Mouse (Mus musculus): ENCODE measurements at regions not wholly inside any gene's neighbourhood (a gene's known extent, or its start where the extent isn't known, plus 50 kb on each side); places are given as distances from the start of the nearest gene placed in this dataset.
"Not testable (repeated sequence)": the region's sequence is repeated elsewhere in the genome, so short reads cannot be mapped to it uniquely, and the experiment has no call there.

DNA sequence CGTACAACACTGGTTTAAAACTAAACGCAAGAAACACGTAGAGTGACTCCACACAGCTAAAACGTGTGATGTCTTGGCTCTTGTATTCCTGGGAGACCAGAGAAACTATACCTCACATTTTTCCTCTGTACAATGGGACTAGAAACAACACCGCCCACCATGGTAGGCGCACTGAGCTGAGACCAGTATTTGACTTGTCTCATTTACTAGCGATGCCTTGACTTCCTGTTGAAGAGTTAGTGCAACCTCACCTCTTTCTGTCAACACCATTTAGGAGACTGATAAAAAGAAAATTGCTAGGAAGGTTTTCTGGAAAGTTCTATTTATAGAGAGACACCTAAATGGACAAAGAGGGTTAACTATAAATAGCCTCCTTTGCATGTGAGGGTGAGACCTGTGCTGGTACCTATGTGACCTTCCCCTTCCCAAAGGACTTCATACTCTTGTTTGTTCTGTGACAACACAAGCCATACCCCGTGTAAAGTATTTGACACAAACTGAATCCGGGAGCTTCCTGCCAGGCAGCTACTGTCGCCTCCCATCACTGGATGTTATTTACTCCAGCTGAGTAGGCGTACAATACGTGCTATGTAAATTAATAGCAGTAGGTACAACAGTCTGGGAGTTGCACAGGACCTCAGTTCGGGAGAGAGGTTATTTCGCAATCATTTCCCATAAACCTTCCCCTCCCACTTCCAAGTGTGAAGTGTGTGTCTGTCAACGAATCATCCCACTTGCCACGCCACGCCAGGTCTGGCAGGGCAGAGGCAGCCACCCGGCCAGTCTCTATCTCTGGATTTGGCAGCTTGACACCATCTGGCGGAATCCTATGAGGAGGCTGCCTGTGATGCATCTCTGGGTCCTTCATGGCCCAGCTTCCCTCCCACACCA is 174.7 kb upstream of the Serp2 start:
- DNase-seq = peak; percentile 64 to 71

DNA sequence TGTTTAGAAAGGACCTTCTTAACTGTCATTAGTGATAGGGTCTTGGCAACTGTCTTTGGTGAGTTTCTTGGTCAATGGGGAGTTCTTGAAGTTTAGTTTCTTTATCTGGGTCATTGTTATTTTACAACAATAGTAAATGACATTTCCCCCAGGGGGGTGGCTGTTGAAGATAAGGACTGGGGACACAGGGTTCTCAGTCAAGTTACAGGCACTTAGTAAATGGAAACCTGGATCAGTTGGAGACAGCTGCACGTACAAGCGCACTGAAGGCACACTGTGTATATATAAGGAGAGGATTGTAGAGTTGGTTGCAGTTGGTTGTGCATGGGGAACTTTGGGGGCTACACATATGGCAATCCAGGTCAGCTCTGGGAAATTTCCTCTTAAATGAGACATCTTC is 169.2 kb upstream of the Serp2 start:
- DNase-seq = no peak
- intact Hi-C loops (cut with DNase I) = no loop called here

More for the DNA sequence above, 174.7 kb upstream of the Serp2 start:
- intact Hi-C loops (cut with DNase I) = no loop called here

DNA sequence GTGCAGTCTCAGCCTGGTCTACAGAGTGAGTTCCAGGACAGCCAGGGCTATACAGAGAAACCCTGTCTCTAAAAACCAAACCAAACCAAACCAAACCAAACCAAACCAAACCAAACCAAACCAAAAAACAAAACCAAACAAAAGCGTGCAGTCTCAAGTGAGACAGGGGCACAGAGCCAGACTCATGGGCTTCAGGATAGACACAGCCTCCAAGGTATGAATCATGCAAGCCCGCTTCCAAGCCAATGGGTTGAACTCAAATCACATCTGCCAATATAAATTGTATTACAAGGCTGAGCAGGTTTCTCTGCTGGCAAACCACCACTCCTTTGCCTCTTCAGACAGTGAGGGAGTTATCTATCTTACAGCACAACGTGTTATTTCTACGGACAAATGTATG is 168.5 kb upstream of the Serp2 start:
- DNase-seq = peak in 1 of 2 experiments; percentile 47
- intact Hi-C loops (cut with DNase I) = not testable (repeated sequence)

DNA sequence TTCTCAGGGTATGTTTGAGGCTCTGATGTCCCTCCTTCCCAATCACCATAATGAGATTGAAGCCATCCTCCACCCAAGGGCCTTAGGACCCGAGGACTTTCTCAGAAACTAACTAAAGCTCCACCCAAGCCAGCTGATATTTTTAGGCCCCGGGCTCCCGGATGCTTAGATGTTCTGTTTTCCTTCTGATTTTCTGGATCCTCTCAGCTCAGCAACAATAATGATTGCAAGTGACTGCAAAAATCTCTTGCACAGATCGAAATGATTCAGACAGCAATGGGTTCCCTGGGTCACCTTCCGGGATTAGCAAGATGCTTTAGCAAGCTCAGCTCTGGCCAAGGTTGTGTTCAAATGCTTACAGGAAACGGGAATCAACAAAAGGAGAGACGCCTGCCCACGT is 168.1 kb upstream of the Serp2 start:
- DNase-seq = no peak
- intact Hi-C loops (cut with DNase I) = loop anchor here (5.0 kb wide), 1 partner anchor 218 kb away; no protein-coding TSS in a partner anchor

DNA sequence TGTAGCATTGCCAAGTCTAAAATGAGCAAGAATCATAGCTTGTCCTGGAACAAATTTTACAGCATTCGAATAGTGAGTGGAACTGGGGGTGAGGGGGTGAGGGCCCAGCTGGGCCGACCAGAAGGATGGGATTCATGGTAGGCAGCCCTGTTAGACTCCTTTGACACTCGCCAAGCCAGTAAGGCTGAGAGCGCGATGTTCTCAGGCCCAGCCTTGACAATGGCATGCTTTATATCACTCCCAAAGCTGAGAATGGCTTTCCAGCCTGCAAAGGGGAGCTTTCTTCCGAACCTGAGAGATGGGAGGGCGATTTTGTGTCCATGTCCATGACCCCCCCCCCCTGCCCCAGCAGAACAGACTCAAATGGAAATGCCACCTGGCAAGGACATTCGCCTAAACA is 167.7 kb upstream of the Serp2 start:
- DNase-seq = no peak

DNA sequence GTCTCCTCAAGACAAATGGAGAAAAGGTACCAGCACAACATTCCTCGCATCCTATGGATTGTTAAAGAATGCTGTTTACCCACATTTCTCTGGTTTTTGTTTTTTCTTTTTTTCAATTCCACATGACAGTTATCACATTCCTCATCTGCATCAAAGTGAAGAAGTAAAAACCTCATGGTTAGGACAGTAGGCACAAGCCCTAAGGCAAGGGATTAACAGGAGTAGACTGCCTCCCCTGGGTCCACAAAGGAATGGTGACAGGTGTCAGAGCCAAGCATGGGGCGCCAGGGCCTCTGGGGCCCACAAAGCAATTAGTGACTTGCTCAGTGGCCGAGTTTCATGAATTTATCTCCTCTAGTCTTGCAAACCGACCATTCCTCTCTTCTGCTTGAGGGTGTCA is 166.9 kb upstream of the Serp2 start:
- intact Hi-C loops (cut with DNase I) = loop anchor here (5.0 kb wide), 1 partner anchor 216 kb away; no protein-coding TSS in a partner anchor
- no peak for DNase-seq

More for the DNA sequence above, 167.7 kb upstream of the Serp2 start:
- intact Hi-C loops (cut with DNase I) = loop anchor here (5.0 kb wide), 1 partner anchor 217 kb away; no protein-coding TSS in a partner anchor

DNA sequence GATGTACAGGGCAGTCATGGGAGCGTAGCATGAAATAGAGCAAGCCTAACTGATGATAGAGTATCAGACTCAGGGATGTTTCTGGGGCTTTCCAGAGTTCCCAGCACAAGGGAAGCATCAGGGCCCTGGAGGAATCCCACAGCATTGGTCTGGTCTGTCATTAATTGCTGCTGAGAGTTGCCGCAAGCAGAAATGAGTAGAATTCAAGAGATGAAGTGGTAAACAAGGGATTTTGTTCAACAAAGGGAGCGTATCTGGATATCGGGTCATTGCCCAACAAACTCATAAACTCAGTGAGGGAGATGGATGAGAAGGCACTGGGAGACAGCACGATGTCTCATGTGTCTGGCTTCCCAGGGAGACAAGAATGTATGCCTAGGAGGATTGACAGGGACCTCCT is 165.6 kb upstream of the Serp2 start:
- intact Hi-C loops (cut with DNase I) = loop anchor here (5.0 kb wide), 1 partner anchor 215 kb away; no protein-coding TSS in a partner anchor
- no peak for DNase-seq

DNA sequence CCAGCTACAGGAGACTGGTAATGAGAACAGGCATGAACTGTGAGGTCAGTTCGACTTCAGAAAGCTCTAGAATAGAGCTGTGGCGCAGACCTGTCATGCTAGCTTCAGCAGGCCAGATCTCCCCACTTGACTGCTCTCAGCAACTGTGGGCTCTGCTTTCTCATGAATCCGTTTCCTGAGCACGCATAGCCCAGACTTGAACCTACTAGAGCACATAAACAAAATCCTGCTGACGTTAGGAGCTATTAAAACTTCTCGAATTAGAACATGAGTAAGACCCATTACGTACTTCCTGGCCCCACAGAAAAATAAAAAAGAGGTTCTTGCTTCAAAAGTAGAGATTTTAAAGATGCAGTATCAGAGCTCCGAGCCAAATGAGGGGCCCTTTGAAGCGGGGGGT is 165.1 kb upstream of the Serp2 start:
- DNase-seq = no peak
- intact Hi-C loops (cut with DNase I) = loop anchor here (5.0 kb wide), 1 partner anchor 214 kb away; no protein-coding TSS in a partner anchor

DNA sequence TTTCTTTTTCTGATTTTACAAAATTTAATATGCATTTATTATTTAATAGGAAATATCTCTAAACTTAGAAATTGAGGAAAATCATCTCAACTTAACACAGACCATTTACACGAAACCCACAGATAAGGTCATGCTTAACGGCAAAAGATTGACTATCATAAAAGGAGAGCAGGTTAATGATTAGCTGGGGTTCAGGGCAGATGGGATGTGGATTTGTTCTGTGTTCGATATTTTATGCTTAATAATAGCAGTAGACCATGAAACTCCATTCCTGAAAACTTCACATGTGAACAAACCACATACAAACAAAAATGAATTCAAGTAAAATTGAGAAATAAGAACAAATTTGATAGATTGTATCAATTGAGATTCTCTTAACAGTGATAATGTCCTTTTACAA is 160.4 kb upstream of the Serp2 start:
- intact Hi-C loops (cut with DNase I) = no loop called here
- DNase-seq = no peak

DNA sequence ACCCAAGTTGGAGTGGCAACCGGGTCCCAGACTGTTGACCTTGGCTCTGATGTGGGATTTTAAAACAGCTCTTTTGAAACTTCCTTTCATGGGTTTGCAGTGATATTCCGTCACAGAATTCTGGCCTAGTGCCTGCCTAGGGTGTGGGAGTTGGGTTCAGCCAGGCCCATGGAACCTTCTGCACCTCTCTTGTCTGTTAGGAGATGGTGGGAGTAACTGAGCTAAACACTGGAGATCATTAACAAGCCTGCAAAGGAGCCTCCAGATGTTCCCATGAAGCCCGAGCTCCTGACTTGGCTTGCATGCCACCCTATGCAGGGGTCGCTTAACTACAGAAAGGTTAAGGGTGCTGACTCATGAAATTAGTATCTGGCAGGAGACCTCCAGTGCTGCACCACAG is 158.0 kb upstream of the Serp2 start:
- DNase-seq = peak; percentile 39 to 59
- intact Hi-C loops (cut with DNase I) = no loop called here

DNA sequence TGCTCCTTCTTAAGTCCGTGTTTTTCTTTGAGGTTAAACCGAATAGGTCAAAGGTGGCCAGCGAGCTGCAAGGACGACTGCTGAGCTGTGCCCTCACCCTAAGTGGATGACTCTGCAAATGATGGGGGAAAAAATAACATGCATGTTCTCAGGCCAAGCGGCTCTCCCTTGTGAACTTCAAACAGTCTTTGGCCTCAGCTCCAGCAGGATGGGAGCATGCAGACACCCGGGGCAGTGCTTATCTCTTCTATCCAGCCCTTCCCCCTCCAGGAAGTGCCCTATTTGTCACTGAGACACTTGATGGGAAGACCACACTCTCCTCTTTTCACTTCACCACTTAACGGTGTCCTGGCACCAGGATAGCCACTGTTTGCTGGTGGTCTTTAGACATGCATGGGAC is 157.3 kb upstream of the Serp2 start:
- intact Hi-C loops (cut with DNase I) = no loop called here
- DNase-seq = no peak

DNA sequence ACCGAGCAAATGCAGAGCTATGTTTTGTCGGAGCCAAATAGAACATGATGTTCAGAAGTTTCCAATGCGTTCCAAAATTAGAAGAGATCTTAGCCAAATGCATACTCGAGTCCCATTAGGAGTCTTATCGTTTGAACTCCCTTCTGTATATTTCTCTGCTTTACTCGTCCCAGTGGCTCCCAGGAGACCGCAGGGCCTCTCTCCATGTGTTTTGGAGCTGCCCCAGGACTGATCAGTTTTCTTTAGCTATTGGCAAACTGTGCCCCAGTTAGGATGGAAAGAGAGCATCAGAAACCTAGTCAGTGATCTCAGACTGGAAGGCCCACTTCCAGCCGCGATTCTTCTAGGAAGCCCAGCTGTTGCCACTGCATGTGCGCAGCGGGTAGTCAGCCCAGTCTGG is 152.0 kb upstream of the Serp2 start:
- peak; percentile 52 to 64 for DNase-seq
- intact Hi-C loops (cut with DNase I) = loop anchor here (5.0 kb wide), 1 partner anchor 169 kb away; no protein-coding TSS in a partner anchor

DNA sequence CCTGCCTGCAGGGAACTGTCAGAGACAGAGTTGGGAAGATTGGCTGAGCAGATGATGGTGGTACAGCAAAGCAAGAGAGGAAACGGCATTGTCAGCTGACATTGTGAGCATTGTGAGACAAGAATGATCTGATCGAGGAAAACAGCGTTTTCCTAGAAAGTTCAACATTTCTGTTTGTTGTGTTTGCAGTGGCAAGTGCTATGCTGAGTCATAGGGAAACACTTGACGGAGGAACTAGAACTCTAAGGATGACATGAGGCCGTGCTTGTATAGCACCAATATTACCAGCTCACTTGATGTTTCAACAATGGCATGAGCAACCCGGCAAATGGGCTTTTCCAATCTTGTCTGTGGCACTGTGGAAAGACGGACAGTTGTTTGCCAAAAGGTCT is 146.7 kb upstream of the Serp2 start:
- DNase-seq = no peak
- intact Hi-C loops (cut with DNase I) = no loop called here

DNA sequence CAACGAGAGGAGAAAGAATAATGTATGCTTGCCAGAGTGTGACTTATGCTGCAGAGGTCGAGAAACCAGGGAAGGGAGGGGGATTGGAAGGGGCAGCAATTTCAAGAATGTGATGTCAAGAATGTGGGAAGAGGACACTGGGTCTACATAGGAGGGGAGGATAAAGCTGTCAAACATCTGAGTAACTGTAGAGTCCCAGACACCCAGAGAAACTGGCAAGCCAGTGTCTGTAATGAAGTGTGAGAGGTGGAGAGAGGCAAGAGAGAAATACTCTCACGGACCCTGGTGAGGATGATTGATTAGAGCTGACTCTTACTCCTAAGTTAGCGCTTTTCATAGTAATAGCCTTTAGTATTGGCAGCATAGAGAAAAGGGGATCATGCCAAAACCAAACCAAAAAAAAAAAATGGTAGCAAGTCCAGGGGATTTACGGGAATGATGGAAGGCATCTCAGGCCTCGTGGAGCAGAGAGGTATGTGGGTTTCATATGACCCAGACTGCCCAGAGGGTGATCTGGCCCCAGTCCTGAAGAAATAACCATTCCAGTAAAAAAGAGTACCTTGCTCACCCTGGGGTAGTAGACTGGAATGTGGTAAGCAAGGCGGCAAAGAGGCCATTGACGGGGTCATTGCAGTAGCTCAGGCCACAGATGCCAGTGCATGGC is 146.2 kb upstream of the Serp2 start:
- intact Hi-C loops (cut with DNase I) = no loop called here
- no peak for DNase-seq

DNA sequence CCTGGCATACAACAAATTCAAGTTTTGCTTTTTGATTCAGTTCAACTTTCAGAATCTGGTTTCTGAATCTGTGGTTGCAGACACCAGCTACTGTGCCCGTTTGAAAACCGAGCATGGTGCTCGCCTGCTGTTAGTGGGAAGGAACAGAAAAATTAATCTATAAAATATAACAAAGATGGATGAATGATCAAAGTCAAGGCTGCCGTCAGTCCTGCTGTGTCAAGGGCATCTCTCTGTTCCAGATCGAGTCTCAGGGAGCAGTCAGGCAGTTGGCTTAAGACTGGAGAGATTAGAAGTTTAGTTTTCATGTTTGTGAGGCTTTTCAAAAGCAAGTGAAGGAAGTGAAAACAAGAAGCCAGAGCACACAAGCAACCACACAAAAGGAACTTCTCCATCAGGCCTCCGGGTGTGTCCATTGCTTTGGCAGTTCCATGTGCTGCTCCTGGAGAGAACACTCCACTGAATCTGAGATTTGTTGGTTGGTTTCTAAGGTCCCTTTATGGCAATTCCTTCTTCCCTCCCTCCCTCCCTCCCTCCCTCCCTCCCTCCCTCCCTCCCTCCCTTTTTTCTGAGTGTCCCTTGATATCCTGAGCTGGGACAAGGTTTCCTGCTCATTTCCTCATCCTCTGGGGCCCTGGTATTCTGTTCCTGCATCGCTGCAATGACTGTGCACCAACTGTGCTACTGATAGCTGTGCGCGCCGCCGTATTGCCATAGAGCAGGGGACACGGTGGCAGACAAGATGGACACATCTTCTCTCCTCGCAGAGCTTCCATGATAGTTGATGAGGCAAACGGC is 145.4 kb upstream of the Serp2 start:
- DNase-seq = no peak
- intact Hi-C loops (cut with DNase I) = no loop called here

DNA sequence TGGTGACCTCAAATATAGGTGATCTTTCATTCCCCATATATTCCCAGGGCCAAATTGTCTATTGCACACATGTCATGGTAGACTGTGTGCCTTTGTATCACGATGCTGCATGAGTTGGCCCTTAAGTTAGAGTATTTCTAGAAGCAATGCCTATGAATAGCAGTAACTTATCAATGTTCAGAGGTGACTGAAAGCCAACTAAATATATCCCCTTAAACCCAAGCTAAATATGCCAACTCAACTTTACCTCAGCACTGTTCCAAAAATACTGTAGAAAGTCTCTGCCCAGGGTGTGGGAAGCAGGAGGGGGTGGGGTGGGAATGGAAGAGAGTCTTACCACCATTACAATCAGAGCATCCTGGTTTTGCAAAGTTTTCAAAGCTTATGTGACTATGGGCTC is 144.6 kb upstream of the Serp2 start:
- intact Hi-C loops (cut with DNase I) = no loop called here
- DNase-seq = no peak

DNA sequence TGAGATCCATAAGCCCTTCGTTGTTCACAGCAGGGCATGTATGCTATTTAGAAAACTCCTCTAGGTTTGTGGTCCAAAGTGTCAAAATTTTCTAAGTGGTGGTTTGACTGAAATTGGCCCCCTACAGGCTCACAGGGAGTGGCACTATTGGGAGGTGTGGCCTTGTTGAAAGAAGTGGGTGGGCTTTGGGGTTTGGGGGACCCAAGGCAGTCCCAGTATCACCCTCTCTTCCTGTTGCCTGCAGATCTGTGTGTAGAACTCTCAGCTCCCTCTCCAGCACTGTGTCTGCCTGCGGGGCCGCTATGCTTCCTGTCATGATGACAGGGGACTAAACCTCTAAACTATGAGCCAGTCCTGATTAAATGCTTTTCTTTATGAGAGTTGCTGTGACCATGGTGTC is 144.1 kb upstream of the Serp2 start:
- no peak for DNase-seq
- intact Hi-C loops (cut with DNase I) = no loop called here

DNA sequence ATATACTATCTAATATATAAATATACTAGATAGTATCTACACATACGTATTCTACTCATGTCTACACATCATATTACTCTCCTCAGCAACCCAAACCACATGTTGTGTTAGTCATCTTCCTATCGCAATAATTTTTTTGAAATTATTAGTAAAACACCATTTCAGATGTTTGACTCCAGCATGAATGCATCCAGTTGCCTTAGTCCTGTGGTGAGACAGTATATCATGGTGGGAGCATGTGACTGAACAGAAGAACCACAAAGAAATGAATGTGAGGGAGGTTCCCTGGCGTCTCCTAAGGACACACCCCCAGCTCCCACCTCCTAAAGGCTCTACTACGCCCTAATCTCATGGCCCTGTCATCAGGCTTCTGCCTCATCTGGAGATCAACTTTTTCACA is 143.5 kb upstream of the Serp2 start:
- intact Hi-C loops (cut with DNase I) = no loop called here
- DNase-seq = no peak

DNA sequence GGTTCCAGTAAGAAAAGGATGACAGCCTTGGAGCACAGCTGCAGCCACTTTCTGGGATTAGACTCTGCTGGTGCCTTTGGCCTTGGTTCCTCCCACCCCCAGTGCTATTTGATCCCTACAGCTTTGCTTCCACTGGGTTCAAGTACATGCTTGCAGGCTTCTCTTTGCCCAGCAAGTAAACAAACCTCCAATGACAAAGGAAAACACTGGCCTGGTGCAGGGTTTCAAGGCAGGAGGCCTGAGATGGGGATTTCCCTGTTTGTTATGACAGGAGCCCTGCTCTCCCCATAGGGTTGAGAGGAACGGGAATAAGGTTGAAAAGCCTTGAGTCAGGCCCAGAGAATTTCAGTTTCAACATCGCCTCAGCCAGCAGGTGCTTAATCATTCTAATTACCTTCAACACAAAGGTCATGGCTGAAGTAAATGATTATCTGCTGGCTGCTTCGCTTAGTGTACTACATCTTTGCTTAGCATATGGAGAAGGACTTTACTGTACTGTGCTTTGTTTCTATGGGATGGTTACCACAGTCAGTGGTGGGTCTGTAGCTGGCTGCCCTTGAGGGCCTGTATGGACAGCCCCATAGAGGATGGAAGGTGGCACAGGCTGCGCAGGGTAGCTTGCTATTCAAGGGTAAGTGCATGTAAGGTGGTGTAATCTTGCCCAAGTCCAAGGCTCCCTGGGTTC is 142.2 kb upstream of the Serp2 start:
- intact Hi-C loops (cut with DNase I) = no loop called here
- DNase-seq = no peak

DNA sequence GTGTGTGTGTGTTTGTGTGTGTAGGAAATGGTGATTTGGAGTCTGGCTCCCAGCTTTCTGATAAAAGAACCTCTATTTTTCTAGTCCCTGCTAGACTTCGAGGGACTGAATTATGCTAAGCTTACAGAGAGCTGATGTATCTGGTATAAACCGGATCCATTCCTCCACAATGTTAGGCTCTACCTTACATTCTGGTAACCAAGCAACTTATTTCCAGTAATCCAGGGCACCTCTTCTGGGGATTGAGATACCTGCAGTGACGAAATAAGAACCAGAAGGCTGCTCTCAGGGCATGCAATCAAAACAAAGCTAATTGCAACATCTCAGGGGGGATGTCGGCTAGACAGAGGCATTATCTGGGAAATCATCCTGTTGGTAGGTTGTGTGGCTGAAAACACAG is 140.0 kb upstream of the Serp2 start:
- DNase-seq = no peak
- intact Hi-C loops (cut with DNase I) = loop anchor here (2.0 kb wide), 1 partner anchor 192 kb away; no protein-coding TSS in a partner anchor

Measured in heart, postnatal 14 days (tissue).